Mouse (Mus musculus) kidney, adult 2 months (tissue): ENCODE data around the gene Cdc123.

Experiments
- CTCF ChIP-seq: fragments of 200-500 bp; conservative IDR thresholded peaks from 2 replicates; pipeline ENCODE4 v1.5.1; 2011; ENCODE audit warnings: low read depth, mild to moderate bottlenecking, control low read depth, low read length, moderate library complexity, mixed read lengths; ENCODE audit not compliant: insufficient read depth, insufficient read length
- POLR2A ChIP-seq: fragments of 200-500 bp; IDR thresholded peaks from one replicate; pipeline ENCODE4 v1.6.1; 2011; ENCODE audit warnings: low read depth, low read length, control low read depth

DNA sequence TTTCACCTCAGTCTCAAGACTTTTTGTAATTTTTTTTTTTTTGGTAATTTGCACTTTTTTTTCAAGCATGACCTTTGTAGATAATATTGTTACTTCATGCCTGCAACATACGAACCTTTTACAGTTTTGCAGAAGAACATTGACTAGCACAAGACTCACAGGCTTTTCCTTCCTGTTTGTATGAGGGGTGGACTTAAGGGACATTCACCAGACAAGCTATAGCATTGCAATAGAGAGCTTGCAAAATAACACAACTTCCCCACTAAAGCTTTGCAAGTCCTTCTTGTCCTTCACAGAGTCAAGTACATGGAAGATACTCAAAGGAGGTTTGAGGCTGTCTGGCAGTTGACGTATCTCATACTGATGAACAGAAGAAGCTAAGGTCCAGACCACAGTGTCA is 72.5 kb downstream of the Cdc123 start:
- no peak for TF ChIP-seq POLR2A
- no peak for TF ChIP-seq CTCF
